In the genomic region with DNA sequence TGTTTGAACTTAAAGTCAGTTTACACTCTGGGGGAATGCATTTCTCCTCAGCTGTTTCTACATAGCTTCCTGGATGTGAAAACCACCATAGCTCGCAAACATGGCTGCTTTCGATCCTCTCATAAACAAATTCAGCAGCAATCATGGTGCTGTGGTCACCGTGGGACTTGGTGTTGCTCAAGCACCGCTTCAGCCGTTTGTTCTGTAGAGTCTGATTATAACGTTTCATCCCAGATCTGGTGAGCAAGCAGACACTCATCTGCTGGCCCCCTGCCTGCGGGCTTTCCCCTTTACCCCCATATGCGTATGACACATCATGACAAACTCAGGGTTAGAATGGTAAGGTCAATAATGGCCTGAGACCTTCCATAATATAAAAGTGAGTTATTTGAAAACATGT, we compare ENCODE assay signal across 26 mouse cellular contexts.
DNase-seq lines count a peak whose midpoint lies in the region; ATAC-seq and TF ChIP-seq lines count a peak whose summit lies in the region.
"Had no signal": no experiment of that assay in that cellular context is flagged by ENCODE, and none has a peak within 500 bp of the region (broad histone marks: within the 10 kb centered on the region; RNA-seq: fewer than 3 reads in every experiment).

No protein-coding gene starts in this region.

- 0 out of 2 replicates have a peak, but pooled peaks cover 3% of the 10 kb centered on the region for H3K9me3 ChIP-seq in embryonic facial prominence, embryonic 15.5 days (replicated peaks)
- H3K9me3 ChIP-seq in embryonic facial prominence, embryonic 10.5 days: 0 out of 2 replicates have a peak, but pooled peaks cover 4% of the 10 kb centered on the region
- H3K9me3 ChIP-seq: forebrain, embryonic 13.5 days; liver, embryonic 12.5 days; neural tube, embryonic 15.5 days had no signal

- WGBS in embryonic facial prominence, embryonic 15.5 days: 75% methylated on average over 8 of the region's 8 CpGs
- WGBS in embryonic facial prominence, embryonic 10.5 days: 91% methylated on average over 8 of the region's 8 CpGs

- ATAC-seq in embryonic facial prominence, embryonic 15.5 days (ENCODE audit: insufficient number of reproducible peaks, low FRiP score, low TSS enrichment, low read depth): no peak
- ATAC-seq: forebrain, embryonic 13.5 days; hindbrain, embryonic 16.5 days; liver, embryonic 12.5 days; liver, postnatal 0 days had no signal

- 0 out of 2 replicates have a peak overlapping the region, but pooled peaks have one; percentile 1 for H3K27ac ChIP-seq in embryonic facial prominence, embryonic 15.5 days (replicated peaks)
- no peak overlapping the region for H3K27ac ChIP-seq in embryonic facial prominence, embryonic 10.5 days (replicated peaks)
- H3K27ac ChIP-seq: forebrain, embryonic 13.5 days; heart, embryonic 13.5 days; layer of hippocampus, adult 2 months; left cerebral cortex, adult 2 months; liver, embryonic 12.5 days; midbrain, embryonic 12.5 days; neural tube, embryonic 15.5 days had no signal

- H3K36me3 ChIP-seq in embryonic facial prominence, embryonic 15.5 days: no peaks in the 10 kb centered on the region
- no peaks in the 10 kb centered on the region for H3K36me3 ChIP-seq in embryonic facial prominence, embryonic 10.5 days (replicated peaks)
- H3K36me3 ChIP-seq in myocyte (ENCODE audit: control insufficient read depth, insufficient read depth): no peaks in the 10 kb centered on the region
- H3K36me3 ChIP-seq: heart, embryonic 13.5 days; liver, embryonic 12.5 days; midbrain, embryonic 12.5 days; neural tube, embryonic 15.5 days had no signal

- no peak for DNase-seq in embryonic facial prominence, embryonic 10.5 days (ENCODE audit: low spot score)
- peak; percentile 76 for DNase-seq in 416B (ENCODE audit: low read depth)
- peak; percentile 76 for DNase-seq in adrenal gland, postnatal 25 days
- DNase-seq in kidney, adult 18-20 months: no peak
- no peak for DNase-seq in gastrocnemius, adult 8-10 months (ENCODE audit: low spot score in 2 of 2)
- DNase-seq: cerebellum, adult 11-12 months; cerebellum, adult 9-11 months; gastrocnemius, postnatal 25 days; heart, postnatal 10 days; kidney, adult 2 months; kidney, postnatal 36 days; liver, postnatal 0 days; lung, postnatal 36 days; spleen, adult 18-20 months; thymus, postnatal 14 days had no signal

- H3K27me3 ChIP-seq in embryonic facial prominence, embryonic 15.5 days: no peaks in the 10 kb centered on the region
- no peaks in the 10 kb centered on the region; the same call in 1 of the 2 replicates for H3K27me3 ChIP-seq in embryonic facial prominence, embryonic 10.5 days (replicated peaks; ENCODE audit: low read depth, poor library complexity, severe bottlenecking)
- no peaks in the 10 kb centered on the region for H3K27me3 ChIP-seq in myocyte (ENCODE audit: control insufficient read depth, insufficient read depth, insufficient read length)
- H3K27me3 ChIP-seq: forebrain, embryonic 13.5 days; heart, embryonic 13.5 days; liver, embryonic 12.5 days; megakaryocyte, embryonic 14.5 days; midbrain, embryonic 12.5 days; neural tube, embryonic 15.5 days had no signal

- TF ChIP-seq POLR2A in myocyte (IDR thresholded peaks at IDR 0.05; ENCODE audit: insufficient read length, low read depth): no peak

- H3K4me2 ChIP-seq in embryonic facial prominence, embryonic 15.5 days (replicated peaks): no peak overlapping the region
- H3K4me2 ChIP-seq in myocyte (ENCODE audit: low read depth): peak overlapping the region; percentile 49
- H3K4me2 ChIP-seq: forebrain, embryonic 13.5 days; heart, embryonic 13.5 days; liver, embryonic 12.5 days; midbrain, embryonic 12.5 days; neural tube, embryonic 15.5 days had no signal

- no peak overlapping the region for H3K4me3 ChIP-seq in embryonic facial prominence, embryonic 15.5 days (replicated peaks)
- H3K4me3 ChIP-seq in embryonic facial prominence, embryonic 10.5 days: no peak overlapping the region
- no peak overlapping the region for H3K4me3 ChIP-seq in myocyte
- H3K4me3 ChIP-seq: forebrain, embryonic 13.5 days; heart, embryonic 13.5 days; layer of hippocampus, adult 2 months; left cerebral cortex, adult 2 months; liver, embryonic 12.5 days; megakaryocyte, embryonic 14.5 days; midbrain, embryonic 12.5 days; neural tube, embryonic 15.5 days had no signal

- H3K79me2 ChIP-seq in myocyte (ENCODE audit: control insufficient read depth, insufficient read depth): no peaks in the 10 kb centered on the region

- peaks cover 40% of the 10 kb centered on the region for H3K4me1 ChIP-seq in embryonic facial prominence, embryonic 15.5 days
- H3K4me1 ChIP-seq in embryonic facial prominence, embryonic 10.5 days: peaks cover 45% of the 10 kb centered on the region
- H3K4me1 ChIP-seq: megakaryocyte, embryonic 14.5 days had no signal

- no peak overlapping the region for H3K9ac ChIP-seq in embryonic facial prominence, embryonic 15.5 days
- H3K9ac ChIP-seq: forebrain, embryonic 13.5 days; heart, embryonic 13.5 days; liver, embryonic 12.5 days; liver, postnatal 0 days; midbrain, embryonic 12.5 days; neural tube, embryonic 15.5 days had no signal

- no peak overlapping the region for H3ac ChIP-seq in myocyte (ENCODE audit: control insufficient read depth, insufficient read length)

TF ChIP-seq in myocyte, 11 proteins besides CTCF, POLR2A, EP300 and RAD21:
- TF ChIP-seq TCF12 (IDR thresholded peaks at IDR 0.05; ENCODE audit: insufficient read depth, poor library complexity, severe bottlenecking) (no peak), CEBPB (IDR thresholded peaks at IDR 0.05; ENCODE audit: insufficient read depth, poor library complexity, severe bottlenecking) (peak; percentile 92)

Comparison
In these comparisons a context has a peak if more than half of its experiments do, and no peak if none do; other contexts are left out.
1. DNase-seq: peak in 416B (single experiment) and adrenal gland, postnatal 25 days (single experiment); none in embryonic facial prominence, embryonic 10.5 days (single experiment), kidney, adult 18-20 months (single experiment) and gastrocnemius, adult 8-10 months (0 of 2).